Mouse (Mus musculus) limb, embryonic 15.5 days (tissue): Measurements from ENCODE around the gene Npr2. TPM values are rescaled to one million over a fixed set of nuclear protein-coding genes. Genes with fewer than 3 reads are reported as not detected.

Experiments used
- ATAC-seq: fragments of 200-750 bp; cut with Nextera tagmentation; 2 replicates; pipeline ENCODE4 v1.8.0; 2017; ENCODE audit warnings: low read depth, moderate TSS enrichment; ENCODE audit not compliant: insufficient number of reproducible peaks, low FRiP score, low TSS enrichment
- H3K27ac ChIP-seq: fragments of 300-500 bp; sonication (generic); 2 replicates; pipeline ENCODE4 v1.5.1; 2015; ENCODE audit warnings: moderate library complexity, mild to moderate bottlenecking, inconsistent platforms
- H3K27me3 ChIP-seq: fragments of 300-500 bp; sonication (generic); 2 replicates; pipeline ENCODE4 v1.6.1; 2015; ENCODE audit warnings: inconsistent platforms
- H3K36me3 ChIP-seq: fragments of 300-500 bp; sonication (generic); 2 replicates; pipeline ENCODE4 v1.6.1; 2015; ENCODE audit warnings: inconsistent platforms
- H3K4me1 ChIP-seq: fragments of 300-500 bp; sonication (generic); 2 replicates; pipeline ENCODE4 v1.6.1; 2015; ENCODE audit warnings: inconsistent platforms
- H3K4me2 ChIP-seq: fragments of 300-500 bp; sonication (generic); 2 replicates; pipeline ENCODE4 v1.6.1; 2015; ENCODE audit warnings: mild to moderate bottlenecking, inconsistent platforms
- H3K4me3 ChIP-seq: fragments of 300-500 bp; sonication (generic); 2 replicates; pipeline ENCODE4 v1.5.1; 2015; ENCODE audit warnings: mild to moderate bottlenecking, inconsistent platforms
- H3K9ac ChIP-seq: fragments of 300-500 bp; sonication (generic); 2 replicates; pipeline ENCODE4 v1.6.1; 2015; ENCODE audit warnings: inconsistent platforms
- H3K9me3 ChIP-seq: fragments of 300-500 bp; sonication (generic); 2 replicates; pipeline ENCODE4 v1.6.1; 2016; ENCODE audit warnings: inconsistent platforms
- WGBS: fragments of 180-500 bp; shearing (Covaris S2); methylation state at CpG from one replicate; pipeline ENCODE4 v1.1.7; 2015; 5-methylcytosine and 5-hydroxymethylcytosine counted together
- polyA plus RNA-seq: library from polyadenylated mRNA; unstranded; fragments of >200 nt; fragmentation: Nextera tagmentation; extraction: Ambion mirVana; gene quantifications from 2 replicates; pipeline ENCODE4 v1.2.1, GENCODE M21; 2015

The Npr2 gene
- polyA plus RNA-seq, 1 experiment from 2014 or later: 22.2 TPM

DNA sequence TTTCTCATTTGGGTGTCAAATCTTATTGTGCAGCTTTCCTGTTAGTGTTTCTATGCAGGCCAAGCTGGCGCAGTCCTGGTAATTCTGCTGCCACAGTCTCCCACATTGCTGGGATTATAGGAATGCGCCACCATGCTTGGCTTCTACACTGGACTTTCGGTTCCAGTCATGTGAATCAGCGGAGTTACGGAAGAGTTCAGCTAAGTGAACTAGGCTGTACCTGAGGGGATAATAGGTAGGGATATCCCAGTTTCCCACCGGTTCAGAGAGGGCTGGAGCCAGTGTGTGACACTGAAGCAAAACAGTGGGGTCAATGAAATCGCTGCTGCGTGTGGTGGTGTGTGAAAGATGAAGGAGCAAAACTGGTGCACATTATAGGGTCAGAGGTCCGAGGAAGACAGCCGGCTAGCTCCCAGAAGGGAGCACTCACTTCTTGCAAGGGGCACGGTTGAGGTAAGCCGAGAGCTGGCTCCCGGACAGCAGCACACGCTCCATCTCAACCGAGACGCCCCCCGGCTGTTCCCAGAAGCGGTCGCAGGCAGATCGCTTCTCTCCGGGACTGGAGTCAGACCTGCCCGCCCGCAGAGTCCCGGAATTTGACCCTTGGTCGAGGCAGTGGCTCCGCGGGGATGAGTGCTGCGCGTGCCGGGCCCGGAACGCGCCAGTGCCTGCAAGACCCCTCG is 24.1 kb downstream of the Npr2 start:
- peak overlapping the region; percentile 85 for H3K4me3 ChIP-seq
- H3K27me3 ChIP-seq: peaks cover 7% of the 10 kb centered on the region; the same call in 1 of the 2 replicates
- H3K27ac ChIP-seq: peak overlapping the region; percentile 88
- H3K4me1 ChIP-seq: peaks cover 9% of the 10 kb centered on the region
- WGBS: 5% methylated on average over 34 of the region's 34 CpGs
- peaks cover 3% of the 10 kb centered on the region for H3K36me3 ChIP-seq
- ATAC-seq: 0 out of 2 replicates have a peak, but pooled peaks have one; percentile 5
- H3K9ac ChIP-seq: peak overlapping the region; percentile 82
- peak overlapping the region; percentile 76 for H3K4me2 ChIP-seq
- no peaks in the 10 kb centered on the region for H3K9me3 ChIP-seq

DNA sequence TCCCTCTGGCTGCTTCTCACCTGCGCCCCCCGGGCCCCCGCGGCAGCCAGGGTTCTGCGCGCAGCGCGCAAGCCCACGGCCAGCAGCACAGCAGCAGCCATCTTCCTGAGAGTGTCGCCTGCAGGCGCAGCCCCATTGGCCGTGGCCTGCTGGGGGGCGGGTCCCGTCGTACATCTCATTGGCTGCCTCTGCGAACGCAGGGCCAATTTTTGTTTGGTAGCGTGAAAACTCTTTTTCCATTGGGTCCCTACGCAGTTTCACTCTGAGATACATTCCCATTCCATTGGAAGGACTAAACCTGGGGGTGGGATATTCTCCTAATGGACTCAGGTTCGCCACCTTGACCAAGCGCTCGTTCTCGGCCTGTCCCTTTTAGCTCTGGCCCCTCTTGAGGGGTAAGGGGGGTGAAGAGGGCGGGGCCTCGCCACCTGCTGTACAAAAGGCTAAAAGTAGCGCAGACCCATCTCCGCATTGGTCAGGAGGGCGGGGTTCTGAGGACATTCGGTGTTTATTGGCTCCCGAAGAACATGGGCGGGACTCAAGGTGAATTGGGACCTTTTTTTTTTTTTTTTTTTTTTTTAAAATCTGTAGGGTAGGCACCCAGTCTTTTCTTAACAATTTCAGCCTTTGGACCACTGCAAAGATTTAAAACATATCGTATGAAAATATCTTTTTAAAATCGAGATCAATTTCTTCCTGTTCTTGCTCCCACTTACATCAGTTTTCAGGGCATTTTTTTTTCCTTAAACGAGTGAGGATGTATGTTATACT is 24.8 kb downstream of the Npr2 start, which contains the start of gene Hint2:
Gene Hint2 (minus strand): TSS at position 128 of the 771 bp plus-strand sequence.
- WGBS: under 1% methylated on average over 34 of the region's 34 CpGs
- peak within 1 kb of the TSS; percentile 85 for H3K4me3 ChIP-seq
- peak within 1 kb of the TSS; percentile 88 for H3K27ac ChIP-seq
- H3K9ac ChIP-seq: peak within 1 kb of the TSS; percentile 82
- no peaks in the 10 kb centered on the region for H3K36me3 ChIP-seq
- H3K4me2 ChIP-seq: peak within 1 kb of the TSS; percentile 76
- ATAC-seq: peak; percentile 94
- H3K9me3 ChIP-seq: no peaks in the 10 kb centered on the region
- H3K27me3 ChIP-seq: peaks cover 14% of the 10 kb centered on the region
- peaks cover 9% of the 10 kb centered on the region for H3K4me1 ChIP-seq

DNA sequence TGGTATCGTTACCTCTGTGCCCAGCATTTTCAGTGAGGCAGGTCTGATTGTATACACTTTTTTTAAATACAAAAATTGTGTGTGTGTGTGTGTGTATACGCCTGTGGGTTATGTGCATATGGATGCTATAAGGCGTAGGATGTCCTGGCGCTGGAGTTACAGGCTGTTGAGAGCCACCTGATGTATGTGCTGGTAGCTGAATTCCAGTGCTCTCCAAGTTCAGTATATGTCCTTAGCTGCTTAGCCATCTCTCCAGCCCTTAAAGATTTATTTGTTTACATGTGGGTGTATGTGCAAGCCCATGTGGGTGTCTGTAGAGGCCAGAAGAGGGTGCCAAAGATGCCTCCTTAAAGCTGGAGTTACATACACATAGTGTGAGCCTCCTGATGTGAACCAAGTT is 25.4 kb downstream of the Npr2 start:
- peak overlapping the region; percentile 8; the same call in 1 of the 2 replicates for H3K4me2 ChIP-seq
- no peaks in the 10 kb centered on the region for H3K9me3 ChIP-seq
- H3K9ac ChIP-seq: no peak overlapping the region
- 59% methylated on average over 4 of the region's 4 CpGs for WGBS
- H3K36me3 ChIP-seq: no peaks in the 10 kb centered on the region
- peaks cover 9% of the 10 kb centered on the region for H3K4me1 ChIP-seq
- peaks cover 20% of the 10 kb centered on the region for H3K27me3 ChIP-seq
- H3K27ac ChIP-seq: no peak overlapping the region
- no peak for ATAC-seq
- peak overlapping the region; percentile 85 for H3K4me3 ChIP-seq

DNA sequence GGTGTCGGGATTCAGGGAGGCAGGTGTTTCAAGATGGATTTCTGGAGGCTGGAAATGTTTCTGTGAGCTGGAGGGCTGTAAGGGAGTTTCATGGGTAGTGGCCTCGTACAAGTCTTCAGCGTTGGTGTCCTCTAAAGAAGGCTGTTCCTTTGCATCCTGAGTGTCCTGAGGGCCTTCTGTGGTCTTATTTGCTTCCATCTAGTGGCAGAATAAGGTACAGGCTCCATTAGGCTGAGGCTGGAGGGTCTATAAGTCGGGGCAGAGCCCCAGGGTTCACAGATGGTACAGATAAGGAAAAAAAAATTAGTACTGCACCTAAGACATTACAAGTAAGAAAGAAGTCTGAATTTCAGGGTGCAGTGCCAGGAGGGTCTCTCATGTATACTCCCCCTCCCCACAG is 34.7 kb downstream of the Npr2 start:
- no peak for ATAC-seq
- Histone ChIP-seq H3K27ac (no peak overlapping the region), H3K4me2 (no peak overlapping the region), H3K9ac (no peak overlapping the region), H3K36me3 (no peaks in the 10 kb centered on the region), H3K4me3 (no peak overlapping the region), H3K27me3 (peaks cover 46% of the 10 kb centered on the region), H3K4me1 (peaks cover 26% of the 10 kb centered on the region), H3K9me3 (no peaks in the 10 kb centered on the region)
- WGBS: 26% methylated on average over 4 of the region's 4 CpGs

DNA sequence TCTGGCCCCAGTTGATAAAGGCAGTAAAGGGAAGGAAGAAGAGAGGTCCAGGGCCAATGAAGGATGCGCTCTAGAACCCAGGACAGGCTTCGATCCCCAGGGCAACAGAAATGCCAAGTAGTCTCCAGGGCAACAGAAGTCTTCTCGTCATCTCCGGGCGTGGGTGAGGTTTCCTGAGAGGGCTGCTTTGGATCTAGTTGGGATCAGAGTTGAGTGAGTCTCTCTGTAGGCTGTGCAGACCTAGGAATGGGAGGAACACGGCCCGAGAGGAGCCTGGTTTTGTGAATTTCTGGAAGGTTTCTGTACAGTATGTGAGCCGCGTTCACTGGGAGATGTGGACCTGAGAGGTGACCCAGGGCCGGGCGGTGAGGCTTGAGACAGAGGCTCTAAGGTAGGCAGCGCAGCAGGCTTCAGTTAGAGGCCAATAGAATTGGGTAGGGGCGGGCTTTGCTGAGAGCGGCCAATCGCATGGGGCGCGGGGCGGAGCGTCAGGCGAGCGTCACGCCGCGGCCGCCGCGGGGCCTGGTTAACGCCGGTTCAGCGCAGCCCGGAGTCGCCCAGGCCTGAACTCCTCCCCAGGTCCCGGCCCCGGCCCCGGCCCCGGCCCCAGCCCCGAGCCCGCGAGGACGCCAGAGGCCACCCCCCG is 37.2 kb downstream of the Npr2 start, which contains the start of the genes Tmem8b and Fam221b:
Gene Tmem8b (plus strand): TSS at position 190 of the 646 bp plus-strand sequence.
Gene Fam221b (minus strand): TSS at position 364 of the 646 bp plus-strand sequence.
- Histone ChIP-seq H3K9me3 (no peaks in the 10 kb centered on the region), H3K4me2 (peak within 1 kb of the TSS; percentile 84), H3K36me3 (no peaks in the 10 kb centered on the region), H3K9ac (peak within 1 kb of the TSS; percentile 74), H3K27me3 (peaks cover 26% of the 10 kb centered on the region), H3K4me1 (peaks cover 41% of the 10 kb centered on the region), H3K4me3 (peak within 1 kb of the TSS; percentile 83), H3K27ac (peak within 1 kb of the TSS; percentile 81)
- ATAC-seq: peak; percentile 88
- WGBS: 2% methylated on average over 41 of the region's 41 CpGs

DNA sequence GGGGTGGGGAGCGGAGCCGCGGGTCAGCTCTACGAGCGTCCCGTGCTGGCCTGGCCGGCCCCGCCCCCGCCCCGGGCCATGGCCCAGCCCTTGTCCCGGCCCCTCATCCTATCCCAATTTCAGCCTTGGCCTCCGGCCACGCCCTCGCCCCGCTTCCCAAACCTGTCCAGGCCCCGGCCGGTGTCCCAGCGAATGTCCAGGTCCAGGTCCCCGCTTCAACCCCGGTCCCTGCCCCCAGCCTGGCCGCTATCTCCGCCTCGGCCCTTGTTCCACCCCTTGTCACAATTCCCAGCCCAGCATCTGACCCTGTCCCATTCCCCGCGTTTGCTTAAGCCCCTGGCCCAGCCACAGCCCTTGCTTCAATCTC is 37.7 kb downstream of the Npr2 start:
- peak overlapping the region; percentile 81 for H3K27ac ChIP-seq
- H3K4me1 ChIP-seq: peaks cover 41% of the 10 kb centered on the region
- H3K4me2 ChIP-seq: peak overlapping the region; percentile 84
- ATAC-seq: peak; percentile 78
- no peaks in the 10 kb centered on the region for H3K9me3 ChIP-seq
- peaks cover 4% of the 10 kb centered on the region for H3K36me3 ChIP-seq
- H3K27me3 ChIP-seq: peaks cover 25% of the 10 kb centered on the region
- WGBS: 2% methylated on average over 25 of the region's 25 CpGs
- peak overlapping the region; percentile 74 for H3K9ac ChIP-seq
- peak overlapping the region; percentile 83 for H3K4me3 ChIP-seq

DNA sequence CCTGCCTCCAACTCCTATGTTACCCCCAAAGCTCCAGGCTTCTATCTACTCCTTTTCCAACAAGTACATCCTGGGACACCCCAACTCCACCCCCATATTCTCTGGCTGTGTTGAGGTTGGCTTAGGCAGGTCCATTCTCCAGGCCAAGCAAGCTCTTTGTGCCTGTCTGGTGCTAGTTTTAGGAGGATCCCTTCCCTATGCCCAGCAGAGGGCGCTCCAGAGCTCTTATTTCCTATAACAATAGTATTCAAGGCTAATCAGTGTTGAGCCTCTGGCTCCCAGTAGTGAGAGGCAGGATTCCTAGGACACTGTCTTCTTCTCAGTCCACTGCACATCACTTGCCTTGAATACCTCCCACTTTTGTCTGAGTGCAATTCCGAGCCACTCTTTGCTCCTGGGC is 40.3 kb downstream of the Npr2 start:
- 13% methylated on average over 2 of the region's 2 CpGs for WGBS

DNA sequence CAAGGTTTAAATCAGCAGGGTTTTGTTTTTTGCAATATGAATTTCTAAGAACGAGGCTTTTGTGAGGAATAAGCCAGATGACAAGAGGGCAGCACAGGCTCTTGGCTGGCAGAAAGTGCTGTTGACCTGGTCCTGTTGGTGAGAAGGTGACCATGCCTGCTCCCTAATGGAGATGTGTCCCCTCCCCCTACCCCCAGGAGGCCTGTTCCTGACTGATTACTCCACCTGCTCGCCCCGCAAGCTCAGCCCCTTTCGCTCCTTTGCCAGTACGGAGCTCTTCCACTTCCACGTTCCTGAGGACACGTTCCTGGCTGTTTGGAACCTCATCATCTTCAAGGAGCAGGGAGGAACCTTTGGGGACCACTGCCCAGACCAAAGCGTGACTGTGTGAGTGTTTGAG is 42.0 kb downstream of the Npr2 start:
- WGBS: 61% methylated on average over 8 of the region's 8 CpGs

More for the DNA sequence above, 40.3 kb downstream of the Npr2 start:
- peaks cover 41% of the 10 kb centered on the region for H3K4me1 ChIP-seq
- H3K9ac ChIP-seq: no peak overlapping the region
- H3K4me3 ChIP-seq: no peak overlapping the region
- H3K9me3 ChIP-seq: no peaks in the 10 kb centered on the region
- no peak overlapping the region for H3K4me2 ChIP-seq
- H3K27ac ChIP-seq: no peak overlapping the region
- H3K36me3 ChIP-seq: peaks cover 27% of the 10 kb centered on the region
- no peak for ATAC-seq
- no peaks in the 10 kb centered on the region for H3K27me3 ChIP-seq

DNA sequence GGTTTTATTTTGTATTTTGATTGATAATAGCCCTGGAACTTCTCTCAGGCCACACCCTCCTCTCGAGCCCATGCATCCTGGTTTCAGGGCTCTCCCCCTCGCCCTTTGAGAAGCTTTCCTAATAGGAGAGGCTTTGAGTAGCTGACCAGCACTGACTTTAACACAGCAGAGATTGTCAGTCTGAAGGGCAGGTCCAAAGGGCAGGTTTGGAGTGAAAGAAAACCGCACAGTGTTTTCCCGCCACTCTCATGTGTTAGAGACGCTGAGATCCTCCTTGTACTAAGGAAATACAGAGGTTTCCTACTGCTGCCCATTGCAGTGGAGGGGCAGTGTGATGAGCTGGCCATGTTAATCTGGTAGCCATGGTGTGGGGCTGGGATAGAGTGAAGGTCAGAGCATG is 43.2 kb downstream of the Npr2 start:
- Histone ChIP-seq H3K4me3 (no peak overlapping the region), H3K4me1 (peaks cover 28% of the 10 kb centered on the region), H3K4me2 (no peak overlapping the region), H3K27ac (no peak overlapping the region), H3K9me3 (no peaks in the 10 kb centered on the region), H3K9ac (no peak overlapping the region; the same call in 1 of the 2 replicates), H3K27me3 (no peaks in the 10 kb centered on the region), H3K36me3 (peaks cover 54% of the 10 kb centered on the region)
- ATAC-seq: no peak
- WGBS: 79% methylated on average over 5 of the region's 5 CpGs

More for the DNA sequence above, 42.0 kb downstream of the Npr2 start:
- no peak for ATAC-seq
- H3K36me3 ChIP-seq: peaks cover 41% of the 10 kb centered on the region
- peaks cover 36% of the 10 kb centered on the region for H3K4me1 ChIP-seq
- no peaks in the 10 kb centered on the region for H3K9me3 ChIP-seq
- no peak overlapping the region for H3K4me2 ChIP-seq
- 0 out of 2 replicates have a peak overlapping the region, but pooled peaks have one; percentile 3 for H3K27ac ChIP-seq
- H3K9ac ChIP-seq: no peak overlapping the region
- no peak overlapping the region for H3K4me3 ChIP-seq
- H3K27me3 ChIP-seq: no peaks in the 10 kb centered on the region

DNA sequence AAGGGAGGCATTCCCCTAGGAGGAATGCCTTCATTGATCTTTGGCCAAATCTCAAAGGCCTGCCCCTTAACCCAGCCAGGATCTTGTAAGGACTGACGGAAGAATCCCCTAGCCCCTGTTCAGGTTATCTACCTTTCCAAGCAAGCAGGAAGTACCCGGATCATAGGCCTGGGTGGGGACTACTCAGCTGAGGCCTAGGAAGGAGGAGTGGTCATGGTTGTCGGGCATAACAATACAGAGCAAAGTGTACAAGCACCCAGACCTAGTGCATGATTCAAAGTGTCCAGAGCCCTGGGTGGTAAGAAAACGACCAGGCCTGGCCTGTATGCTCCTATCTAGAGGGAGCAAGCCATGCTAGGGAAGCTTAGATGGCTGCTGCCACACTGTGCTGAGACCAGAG is 43.9 kb downstream of the Npr2 start:
- WGBS: 76% methylated on average over 4 of the region's 4 CpGs
- Histone ChIP-seq H3K4me3 (no peak overlapping the region), H3K36me3 (peaks cover 57% of the 10 kb centered on the region), H3K27me3 (no peaks in the 10 kb centered on the region), H3K4me1 (peaks cover 23% of the 10 kb centered on the region), H3K27ac (no peak overlapping the region), H3K4me2 (no peak overlapping the region), H3K9ac (no peak overlapping the region), H3K9me3 (no peaks in the 10 kb centered on the region)
- no peak for ATAC-seq

DNA sequence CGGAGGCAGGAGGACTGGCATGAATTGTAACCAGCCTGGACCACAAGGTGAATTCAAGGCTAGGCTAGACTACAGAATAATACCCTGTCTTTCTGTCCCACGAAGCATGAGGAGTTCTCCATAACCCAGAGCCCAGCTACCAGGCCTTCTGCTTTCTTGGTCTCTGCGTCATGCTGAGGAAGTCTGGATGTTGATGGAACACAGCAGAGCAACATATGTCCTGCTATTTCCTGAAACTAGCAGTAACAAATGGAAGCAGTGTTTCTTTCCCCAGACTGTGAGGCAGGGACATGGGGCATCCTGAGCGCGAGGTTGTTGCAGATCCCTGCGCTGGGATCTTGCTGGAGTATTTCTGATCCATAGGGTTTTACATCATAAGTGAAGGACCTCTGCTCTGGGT is 46.8 kb downstream of the Npr2 start:
- Histone ChIP-seq H3K27ac (no peak overlapping the region), H3K9me3 (no peaks in the 10 kb centered on the region), H3K4me3 (no peak overlapping the region), H3K4me2 (no peak overlapping the region), H3K9ac (no peak overlapping the region), H3K27me3 (no peaks in the 10 kb centered on the region), H3K36me3 (peaks cover 82% of the 10 kb centered on the region), H3K4me1 (no peaks in the 10 kb centered on the region)
- no peak for ATAC-seq
- WGBS: 89% methylated on average over 6 of the region's 6 CpGs
